In the genomic region with DNA sequence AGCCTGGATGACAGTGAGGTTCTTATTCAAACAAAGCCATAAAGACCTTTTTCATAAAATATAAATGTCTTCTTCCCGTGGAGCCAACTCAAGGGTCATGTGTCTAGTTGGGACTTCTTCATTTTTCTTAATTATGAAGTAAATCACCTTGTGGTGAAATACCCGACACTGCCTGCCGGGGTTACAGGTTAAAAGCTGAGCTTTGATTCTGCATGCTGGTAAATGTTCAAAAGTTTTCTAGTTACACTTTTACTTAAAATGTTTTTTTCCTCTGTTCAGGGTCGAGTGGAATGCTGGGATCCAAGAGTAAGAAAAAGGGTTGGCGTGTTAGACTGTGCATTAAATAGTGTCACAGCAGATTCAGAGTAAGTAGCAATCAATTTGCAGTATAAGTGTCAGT, we compare ENCODE assay signal across 22 mouse cellular contexts. TPM values are rescaled to one million over a fixed set of nuclear protein-coding genes. Genes with fewer than 3 reads are reported as not detected.
"Had no signal": no experiment of that assay in that cellular context is flagged by ENCODE, and none has a peak within 500 bp of the region (broad histone marks: within the 10 kb centered on the region; RNA-seq: fewer than 3 reads in every experiment).

No protein-coding gene starts in this region.

- H3K4me3 ChIP-seq: intestine, embryonic 15.5 days; layer of hippocampus, adult 2 months; liver, embryonic 13.5 days; midbrain, embryonic 15.5 days; neural tube, embryonic 12.5 days; neural tube, embryonic 15.5 days had no signal

- DNase-seq: layer of hippocampus, adult 9-11 months; liver, embryonic 13.5 days; lung, adult 2 months; lung, postnatal 14 days; lung, postnatal 4 days; right cerebral cortex, adult 18-20 months; right cerebral cortex, postnatal 14 days; right cerebral cortex, postnatal 4 days; thymus, adult 2 months; thymus, postnatal 14 days; thymus, postnatal 4 days had no signal

- H3K9ac ChIP-seq: intestine, embryonic 15.5 days; liver, embryonic 13.5 days; midbrain, embryonic 15.5 days; neural tube, embryonic 12.5 days; neural tube, embryonic 15.5 days had no signal

- H3K9me3 ChIP-seq: intestine, embryonic 15.5 days; liver, embryonic 13.5 days; midbrain, embryonic 15.5 days; neural tube, embryonic 12.5 days; neural tube, embryonic 15.5 days had no signal

- H3K4me2 ChIP-seq: intestine, embryonic 15.5 days; liver, embryonic 13.5 days; midbrain, embryonic 11.5 days; midbrain, embryonic 15.5 days; neural tube, embryonic 12.5 days; neural tube, embryonic 15.5 days had no signal

- ATAC-seq: intestine, embryonic 15.5 days; midbrain, embryonic 15.5 days had no signal

- H3K27me3 ChIP-seq: intestine, embryonic 15.5 days; liver, embryonic 13.5 days; midbrain, embryonic 15.5 days; neural tube, embryonic 12.5 days; neural tube, embryonic 15.5 days had no signal

- H3K27ac ChIP-seq: intestine, embryonic 15.5 days; layer of hippocampus, adult 2 months; liver, embryonic 13.5 days; midbrain, embryonic 15.5 days; neural tube, embryonic 12.5 days; neural tube, embryonic 15.5 days; stomach, postnatal 0 days had no signal

- H3K4me1 ChIP-seq: intestine, embryonic 15.5 days; liver, embryonic 13.5 days; midbrain, embryonic 15.5 days; neural tube, embryonic 15.5 days had no signal

RNA-seq across cellular contexts. Expression of a gene that starts 33.2 kb away (rescaled TPM):
- total RNA-seq: liver, adult 2 months; megakaryocyte progenitor cell, adult 5-6 weeks; megakaryocyte-erythroid progenitor cell, adult 5-6 weeks had no signal
- polyA plus RNA-seq: liver, adult 2 months; liver, embryonic 13.5 days; liver, embryonic 16.5 days had no signal
